Mouse (Mus musculus) kidney, adult 2 months (tissue): ENCODE data around the gene Pbrm1.

ENCODE experiments used
- CTCF ChIP-seq: fragments of 200-500 bp; conservative IDR thresholded peaks from 2 replicates; pipeline ENCODE4 v1.5.1; 2011; ENCODE audit warnings: low read depth, mild to moderate bottlenecking, control low read depth, low read length, moderate library complexity, mixed read lengths; ENCODE audit not compliant: insufficient read depth, insufficient read length
- POLR2A ChIP-seq: fragments of 200-500 bp; IDR thresholded peaks from one replicate; pipeline ENCODE4 v1.6.1; 2011; ENCODE audit warnings: low read depth, low read length, control low read depth

GRCm38 (mm10) chr14:31134015-31135000, 115.4 kb downstream of the Pbrm1 start:
- TF ChIP-seq POLR2A (no peak), CTCF (no peak)
